Mouse (Mus musculus) intestine, embryonic 15.5 days (tissue): ENCODE measurements around the gene Mamdc4. TPM values are rescaled to one million over a fixed set of nuclear protein-coding genes. Genes with fewer than 3 reads are reported as not detected.

Source experiments
- ATAC-seq: fragments of 200-750 bp; cut with Nextera tagmentation; 2 replicates; pipeline ENCODE4 v1.8.0; 2017; ENCODE audit warnings: moderate TSS enrichment, moderate library complexity
- H3K27ac ChIP-seq: fragments of 300-500 bp; sonication (generic); 2 replicates; pipeline ENCODE4 v1.5.1; 2015; ENCODE audit warnings: mild to moderate bottlenecking, inconsistent platforms
- H3K27me3 ChIP-seq: fragments of 300-500 bp; sonication (generic); replicated peaks from 2 replicates; pipeline ENCODE4 v1.6.1; 2015; ENCODE audit warnings: inconsistent platforms
- H3K36me3 ChIP-seq: fragments of 300-500 bp; sonication (generic); 2 replicates; pipeline ENCODE4 v1.6.1; 2015; ENCODE audit warnings: inconsistent platforms
- H3K4me1 ChIP-seq: fragments of 300-500 bp; sonication (generic); replicated peaks from 2 replicates; pipeline ENCODE4 v1.6.1; 2015; ENCODE audit warnings: inconsistent platforms
- H3K4me2 ChIP-seq: fragments of 300-500 bp; sonication (generic); replicated peaks from 2 replicates; pipeline ENCODE4 v1.6.1; 2015; ENCODE audit warnings: mild to moderate bottlenecking, inconsistent platforms
- H3K4me3 ChIP-seq: fragments of 300-500 bp; sonication (generic); replicated peaks from 2 replicates; pipeline ENCODE4 v1.5.1; 2015; ENCODE audit warnings: inconsistent platforms
- H3K9ac ChIP-seq: fragments of 300-500 bp; sonication (generic); 2 replicates; pipeline ENCODE4 v1.6.1; 2015; ENCODE audit warnings: inconsistent platforms
- H3K9me3 ChIP-seq: fragments of 300-500 bp; sonication (generic); 2 replicates; pipeline ENCODE4 v1.6.1; 2016; ENCODE audit warnings: inconsistent platforms
- WGBS: fragments of 180-500 bp; shearing (Covaris S2); methylation state at CpG from one replicate; pipeline ENCODE4 v1.1.7; 2015; 5-methylcytosine and 5-hydroxymethylcytosine counted together
- polyA plus RNA-seq: library from polyadenylated mRNA; unstranded; fragments of >200 nt; fragmentation: Nextera tagmentation; extraction: Ambion mirVana; gene quantifications from 2 replicates; pipeline ENCODE4 v1.2.1, GENCODE M21; 2015

Mamdc4 gene
- polyA plus RNA-seq, 1 experiment from 2014 or later: 297 TPM

DNA sequence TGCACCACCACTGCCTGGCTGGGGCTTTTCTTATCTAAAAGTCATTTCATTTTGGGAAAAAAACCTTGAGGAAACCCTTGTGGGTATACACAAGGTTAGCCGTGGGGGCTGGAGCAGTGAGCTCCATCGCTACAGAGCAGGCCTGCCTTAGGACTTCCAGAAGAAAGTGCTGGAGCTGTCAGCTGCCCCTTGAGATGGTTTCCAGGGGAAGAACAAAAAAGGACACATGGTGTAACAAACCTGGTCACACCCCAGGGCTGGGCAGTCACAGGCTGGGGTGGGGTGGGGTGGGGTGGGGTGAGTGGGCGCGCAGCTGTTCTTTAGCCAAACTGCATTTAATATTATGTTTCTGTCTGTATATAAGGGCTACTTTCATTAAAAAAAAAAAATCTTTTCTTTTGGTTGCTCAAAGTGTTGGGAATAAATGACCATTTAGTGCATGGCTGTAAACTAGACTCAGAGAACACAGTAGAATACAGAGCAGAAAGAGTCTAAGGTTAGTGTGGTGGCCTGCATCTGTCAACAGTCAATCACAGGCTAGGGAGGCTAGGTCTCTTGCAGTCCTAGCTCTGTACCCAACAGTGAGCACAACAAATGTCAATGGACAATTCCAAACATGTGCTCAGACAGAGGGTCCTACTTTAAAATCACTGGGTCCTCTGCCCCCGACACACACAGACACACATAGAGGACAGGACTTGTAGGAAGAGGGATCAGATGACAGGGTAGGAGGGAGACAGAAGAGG, 22.3 kb upstream of the Mamdc4 start:
- peaks cover 67% of the 10 kb centered on the region for H3K36me3 ChIP-seq
- H3K4me1 ChIP-seq: no peaks in the 10 kb centered on the region
- H3K27me3 ChIP-seq: no peaks in the 10 kb centered on the region
- H3K27ac ChIP-seq: no peak overlapping the region
- no peak overlapping the region for H3K4me3 ChIP-seq
- no peaks in the 10 kb centered on the region for H3K9me3 ChIP-seq
- no peak overlapping the region for H3K9ac ChIP-seq
- H3K4me2 ChIP-seq: no peak overlapping the region
- ATAC-seq: no peak
- 89% methylated on average over 5 of the region's 5 CpGs for WGBS

DNA sequence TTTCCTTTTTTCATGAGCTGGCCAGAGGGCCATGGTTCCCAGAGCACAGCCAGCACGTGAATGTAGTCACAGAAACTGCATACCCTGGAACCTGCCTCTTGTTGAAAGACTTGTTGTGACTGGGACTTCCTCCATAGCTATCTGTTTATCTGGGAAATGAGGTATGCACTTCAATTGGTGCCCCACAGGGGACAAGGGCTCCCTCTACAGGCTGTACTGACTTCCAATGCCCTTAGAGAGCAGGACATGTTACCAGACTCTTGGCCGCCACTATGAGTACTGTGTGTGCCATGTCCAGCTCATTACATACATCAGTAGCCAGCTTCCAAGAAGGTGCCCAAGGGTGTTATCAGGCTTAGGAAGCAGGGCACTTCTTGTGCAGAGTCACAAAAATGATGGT, 17.2 kb upstream of the Mamdc4 start:
- H3K4me3 ChIP-seq: no peak overlapping the region
- no peaks in the 10 kb centered on the region for H3K4me1 ChIP-seq
- H3K9me3 ChIP-seq: no peaks in the 10 kb centered on the region
- peaks cover 50% of the 10 kb centered on the region for H3K36me3 ChIP-seq
- 82% methylated on average over 2 of the region's 2 CpGs for WGBS
- H3K27me3 ChIP-seq: no peaks in the 10 kb centered on the region
- H3K4me2 ChIP-seq: no peak overlapping the region
- ATAC-seq: peak; percentile 43; the same call in 1 of the 2 replicates
- no peak overlapping the region for H3K9ac ChIP-seq
- no peak overlapping the region for H3K27ac ChIP-seq

DNA sequence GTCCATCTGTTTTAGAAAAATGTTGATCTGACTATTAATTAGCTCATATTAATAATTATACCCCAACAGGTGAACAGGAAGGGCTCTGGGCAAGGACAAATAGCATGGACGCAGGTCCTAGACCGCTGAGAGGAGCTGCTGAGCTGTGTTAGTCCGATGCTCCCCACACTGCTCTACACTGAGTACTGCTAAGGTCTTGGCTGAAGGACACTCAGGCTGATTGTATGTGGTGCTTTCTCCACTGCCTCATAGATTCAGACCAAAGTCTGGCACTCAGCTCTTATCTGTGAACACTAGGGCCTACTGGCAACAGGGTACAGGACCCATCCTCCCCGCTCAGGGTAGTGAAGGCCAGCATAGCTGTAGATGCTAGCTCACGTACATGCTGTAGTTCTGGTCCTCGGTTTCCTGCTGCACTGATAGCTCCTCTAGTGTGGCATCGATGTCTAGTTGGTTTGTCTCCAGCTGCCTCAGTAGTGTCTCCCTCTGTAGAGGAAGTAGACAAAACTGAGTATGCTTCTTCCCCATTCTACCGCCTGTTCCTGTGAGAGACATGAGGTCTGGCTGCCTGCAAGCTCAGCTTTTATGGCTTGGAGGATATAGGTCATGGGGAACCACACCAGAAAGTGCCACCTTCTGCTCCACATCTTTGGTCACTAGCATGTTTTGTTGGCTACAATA, 13.7 kb upstream of the Mamdc4 start:
- Histone ChIP-seq H3K36me3 (peaks cover 40% of the 10 kb centered on the region), H3K9me3 (no peaks in the 10 kb centered on the region), H3K9ac (no peak overlapping the region), H3K4me3 (no peak overlapping the region), H3K4me1 (0 out of 2 replicates have a peak, but pooled peaks cover 2% of the 10 kb centered on the region), H3K4me2 (no peak overlapping the region), H3K27me3 (no peaks in the 10 kb centered on the region), H3K27ac (no peak overlapping the region)
- no peak for ATAC-seq
- WGBS: 93% methylated on average over 8 of the region's 8 CpGs

DNA sequence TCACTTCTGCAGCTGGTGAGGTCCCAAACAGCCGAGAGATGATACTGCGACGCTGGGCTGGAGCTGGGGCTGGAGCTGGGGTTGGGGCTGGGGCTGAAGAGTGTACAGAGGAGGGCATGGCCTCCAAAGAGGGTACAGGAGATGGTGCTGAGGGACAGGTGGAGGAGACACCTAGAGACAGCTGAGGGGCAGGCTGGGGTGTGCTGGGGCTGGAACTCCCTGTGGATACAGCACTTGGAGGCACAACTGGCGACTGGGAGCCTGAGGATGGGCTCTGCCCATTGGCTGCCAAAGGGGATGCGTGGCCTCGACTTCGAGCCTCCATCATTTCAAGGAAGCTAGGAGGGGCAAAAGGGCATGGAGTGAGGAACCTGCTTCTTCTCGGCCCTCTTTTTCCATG, 12.6 kb upstream of the Mamdc4 start:
- H3K4me2 ChIP-seq: no peak overlapping the region
- H3K27ac ChIP-seq: no peak overlapping the region
- H3K36me3 ChIP-seq: peaks cover 33% of the 10 kb centered on the region
- H3K9me3 ChIP-seq: no peaks in the 10 kb centered on the region
- no peak overlapping the region for H3K9ac ChIP-seq
- no peaks in the 10 kb centered on the region for H3K27me3 ChIP-seq
- H3K4me3 ChIP-seq: no peak overlapping the region
- WGBS: 93% methylated on average over 8 of the region's 8 CpGs
- peaks cover 11% of the 10 kb centered on the region for H3K4me1 ChIP-seq
- no peak for ATAC-seq

DNA sequence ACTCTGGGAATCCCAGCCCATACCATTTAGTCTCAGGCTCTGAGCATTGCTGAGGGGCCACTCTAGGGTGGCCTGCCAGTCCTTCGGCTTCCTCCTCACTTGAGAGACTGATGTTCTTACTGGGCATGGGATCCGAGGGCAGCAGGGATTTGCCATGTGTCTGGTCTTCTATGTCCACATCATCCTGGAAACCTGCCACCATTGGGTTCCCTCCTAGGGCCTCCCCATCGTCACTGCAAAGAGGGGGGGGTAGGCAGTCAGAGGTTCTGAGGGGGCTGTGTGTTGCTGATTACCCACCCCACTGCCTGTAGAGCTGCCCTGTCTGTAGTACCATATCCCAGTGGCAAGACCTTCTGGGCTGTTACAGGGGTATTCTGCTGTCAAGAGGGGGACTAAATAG, 11.0 kb upstream of the Mamdc4 start:
- Histone ChIP-seq H3K4me2 (no peak overlapping the region), H3K4me1 (peaks cover 25% of the 10 kb centered on the region), H3K36me3 (peaks cover 18% of the 10 kb centered on the region; the same call in 1 of the 2 replicates), H3K4me3 (no peak overlapping the region), H3K27me3 (peaks cover 5% of the 10 kb centered on the region), H3K9ac (no peak overlapping the region), H3K9me3 (no peaks in the 10 kb centered on the region), H3K27ac (no peak overlapping the region)
- 82% methylated on average over 3 of the region's 3 CpGs for WGBS
- ATAC-seq: no peak

DNA sequence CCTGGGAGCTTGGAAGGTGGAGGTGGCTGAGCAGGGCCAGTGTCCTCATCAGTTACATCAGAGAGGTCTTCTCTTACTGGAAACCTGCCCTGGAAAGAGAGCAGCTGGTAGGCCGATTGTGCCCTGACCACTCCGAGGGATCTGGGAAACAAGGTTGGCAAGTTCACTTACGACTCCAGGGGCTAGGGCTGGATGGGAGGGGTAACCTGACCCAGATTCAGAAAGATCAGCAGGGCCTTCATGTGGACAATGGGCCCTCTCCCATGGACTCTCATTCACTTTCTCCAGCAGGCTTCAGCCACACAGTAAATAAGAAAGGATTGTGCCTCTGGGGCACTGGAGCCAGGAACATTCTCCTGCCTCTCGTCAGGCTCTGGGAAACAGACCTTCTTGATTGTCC, 10.2 kb upstream of the Mamdc4 start:
- Histone ChIP-seq H3K4me1 (peaks cover 29% of the 10 kb centered on the region), H3K4me2 (no peak overlapping the region), H3K36me3 (peaks cover 14% of the 10 kb centered on the region; the same call in 1 of the 2 replicates), H3K9ac (no peak overlapping the region), H3K4me3 (no peak overlapping the region), H3K27me3 (peaks cover 13% of the 10 kb centered on the region), H3K27ac (no peak overlapping the region), H3K9me3 (no peaks in the 10 kb centered on the region)
- WGBS: 88% methylated on average over 4 of the region's 4 CpGs
- ATAC-seq: no peak

DNA sequence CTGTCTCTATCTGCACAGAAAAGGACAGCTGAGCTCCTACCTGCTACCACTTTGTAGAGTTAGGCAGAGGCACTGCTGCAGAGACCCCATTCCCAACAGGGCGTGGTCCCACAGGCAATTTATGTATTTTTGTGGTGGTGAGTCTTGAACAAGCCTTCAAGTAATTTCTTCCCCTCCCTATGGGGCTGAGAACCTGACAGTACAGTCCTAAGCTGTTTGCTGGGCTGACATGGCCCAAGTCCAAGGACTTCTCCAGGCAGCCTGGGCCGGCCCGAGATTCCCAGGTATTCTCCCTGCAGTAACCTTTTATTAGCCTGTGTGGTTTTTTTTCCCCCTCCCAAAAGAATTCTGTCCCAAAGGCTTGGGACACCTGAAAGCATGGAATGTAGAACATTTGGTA, 9.5 kb upstream of the Mamdc4 start:
- Histone ChIP-seq H3K9me3 (no peaks in the 10 kb centered on the region), H3K9ac (no peak overlapping the region), H3K36me3 (peaks cover 12% of the 10 kb centered on the region; the same call in 1 of the 2 replicates), H3K4me2 (no peak overlapping the region), H3K4me1 (peaks cover 36% of the 10 kb centered on the region), H3K4me3 (no peak overlapping the region), H3K27ac (no peak overlapping the region), H3K27me3 (peaks cover 20% of the 10 kb centered on the region)
- ATAC-seq: no peak
- 79% methylated on average over 3 of the region's 3 CpGs for WGBS

DNA sequence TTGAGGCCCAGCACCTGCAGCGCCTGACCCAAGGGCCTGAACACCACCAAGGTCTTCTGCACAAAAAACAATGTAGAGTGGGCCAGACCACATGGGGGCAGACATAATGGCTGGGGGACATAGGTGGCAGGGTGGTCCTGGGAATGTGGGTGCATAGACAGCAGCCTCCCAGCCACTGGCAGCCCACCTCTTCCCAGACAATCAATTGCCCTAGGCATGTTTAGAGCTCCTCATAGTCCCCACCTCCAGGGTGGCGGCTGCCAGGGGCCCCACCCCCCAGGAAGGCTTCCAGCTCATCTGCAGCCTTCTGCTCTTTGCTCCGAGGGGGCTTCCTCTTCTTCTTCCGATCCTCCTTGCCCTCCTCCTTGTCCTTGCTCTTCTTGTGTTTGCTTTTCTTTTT, 8.9 kb upstream of the Mamdc4 start:
- Histone ChIP-seq H3K4me3 (no peak overlapping the region), H3K27ac (no peak overlapping the region), H3K36me3 (peaks cover 12% of the 10 kb centered on the region; the same call in 1 of the 2 replicates), H3K9ac (no peak overlapping the region), H3K9me3 (no peaks in the 10 kb centered on the region), H3K27me3 (peaks cover 25% of the 10 kb centered on the region), H3K4me1 (peaks cover 42% of the 10 kb centered on the region), H3K4me2 (no peak overlapping the region)
- ATAC-seq: no peak
- WGBS: 52% methylated on average over 4 of the region's 4 CpGs

DNA sequence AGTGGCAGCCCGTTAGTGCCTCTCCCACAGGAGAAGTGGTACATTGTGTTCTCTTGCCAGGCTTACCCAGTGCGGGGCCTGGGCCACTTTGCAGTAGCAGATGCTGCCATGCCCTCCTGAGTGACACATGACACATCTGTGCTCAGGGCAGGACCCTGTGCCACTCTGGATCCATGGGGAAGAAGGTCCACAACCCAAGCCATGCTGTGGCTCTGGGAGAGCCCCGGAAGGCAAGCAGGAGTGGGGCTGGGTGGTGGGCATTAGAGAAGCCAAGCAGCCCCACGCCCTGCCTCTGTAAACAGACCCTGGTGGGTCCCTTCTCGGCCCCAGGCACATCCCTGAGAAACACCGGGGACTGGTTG, 8.5 kb upstream of the Mamdc4 start:
- no peak overlapping the region for H3K9ac ChIP-seq
- 70% methylated on average over 6 of the region's 6 CpGs for WGBS
- H3K4me1 ChIP-seq: peaks cover 47% of the 10 kb centered on the region
- H3K36me3 ChIP-seq: peaks cover 12% of the 10 kb centered on the region; the same call in 1 of the 2 replicates
- ATAC-seq: no peak
- peaks cover 30% of the 10 kb centered on the region for H3K27me3 ChIP-seq
- no peak overlapping the region for H3K27ac ChIP-seq
- H3K9me3 ChIP-seq: no peaks in the 10 kb centered on the region
- no peak overlapping the region for H3K4me2 ChIP-seq
- no peak overlapping the region for H3K4me3 ChIP-seq

DNA sequence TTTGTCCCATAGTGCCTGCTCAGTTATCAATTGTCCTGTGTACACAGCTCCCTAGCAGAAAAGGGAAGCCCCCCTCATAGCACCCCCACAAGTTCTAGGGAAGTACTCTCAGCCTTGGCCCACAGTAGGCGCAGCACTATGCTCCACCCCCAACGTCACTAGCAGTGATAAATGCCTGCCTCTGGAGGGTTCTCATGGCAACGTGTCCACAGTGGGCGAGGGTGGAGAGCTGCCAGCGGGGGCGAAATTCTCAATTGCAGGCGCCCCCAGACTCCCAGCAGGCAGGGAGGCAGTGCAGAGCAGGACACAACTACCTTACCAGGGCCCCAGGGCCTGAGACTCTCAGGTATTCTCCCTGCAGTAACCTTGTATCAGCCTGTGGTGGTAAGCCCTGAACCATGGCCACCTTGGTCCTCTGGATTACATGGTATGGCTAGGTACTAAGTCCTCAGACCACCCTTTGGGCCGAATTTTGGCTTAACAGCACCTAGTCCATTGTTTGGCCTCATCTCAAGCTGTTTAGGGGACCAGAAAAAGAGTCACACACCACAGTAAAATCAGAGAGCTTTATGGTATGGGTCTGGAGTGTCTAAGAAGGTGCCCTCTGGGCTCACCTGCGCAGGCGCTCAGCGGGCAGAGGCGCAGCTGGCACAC, 7.9 kb upstream of the Mamdc4 start:
- H3K4me3 ChIP-seq: no peak overlapping the region
- H3K4me1 ChIP-seq: peaks cover 52% of the 10 kb centered on the region
- no peak overlapping the region for H3K27ac ChIP-seq
- no peak for ATAC-seq
- 42% methylated on average over 12 of the region's 12 CpGs for WGBS
- H3K27me3 ChIP-seq: peaks cover 35% of the 10 kb centered on the region
- peak overlapping the region; percentile 82; the same call in 1 of the 2 replicates for H3K4me2 ChIP-seq
- H3K36me3 ChIP-seq: peaks cover 12% of the 10 kb centered on the region; the same call in 1 of the 2 replicates
- H3K9me3 ChIP-seq: no peaks in the 10 kb centered on the region
- H3K9ac ChIP-seq: no peak overlapping the region

DNA sequence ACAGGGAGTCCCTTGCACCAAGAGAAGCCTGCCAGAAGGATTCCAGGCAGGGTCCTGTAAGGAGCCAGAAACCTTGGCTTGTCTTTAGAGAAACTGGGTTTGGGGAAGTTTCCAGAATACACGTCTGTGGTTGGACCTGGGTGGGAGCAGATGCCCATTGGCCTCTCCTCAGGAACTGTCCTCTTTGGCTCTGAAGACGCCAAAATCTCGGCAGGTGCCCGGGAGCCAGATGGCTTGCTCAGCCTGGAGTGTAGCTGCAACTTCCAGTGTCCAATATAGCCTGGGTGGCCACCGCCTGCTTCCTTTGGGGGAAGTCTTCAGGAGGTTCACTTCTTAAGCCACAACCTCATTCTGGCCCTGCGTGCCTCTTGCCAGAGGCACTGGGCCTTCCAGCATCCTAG, 7.3 kb upstream of the Mamdc4 start:
- Histone ChIP-seq H3K4me2 (peak overlapping the region; percentile 82), H3K9me3 (no peaks in the 10 kb centered on the region), H3K9ac (no peak overlapping the region), H3K27me3 (peaks cover 42% of the 10 kb centered on the region), H3K27ac (no peak overlapping the region), H3K4me3 (no peak overlapping the region), H3K36me3 (peaks cover 7% of the 10 kb centered on the region; the same call in 1 of the 2 replicates), H3K4me1 (peaks cover 59% of the 10 kb centered on the region)
- no peak for ATAC-seq
- 22% methylated on average over 6 of the region's 6 CpGs for WGBS

DNA sequence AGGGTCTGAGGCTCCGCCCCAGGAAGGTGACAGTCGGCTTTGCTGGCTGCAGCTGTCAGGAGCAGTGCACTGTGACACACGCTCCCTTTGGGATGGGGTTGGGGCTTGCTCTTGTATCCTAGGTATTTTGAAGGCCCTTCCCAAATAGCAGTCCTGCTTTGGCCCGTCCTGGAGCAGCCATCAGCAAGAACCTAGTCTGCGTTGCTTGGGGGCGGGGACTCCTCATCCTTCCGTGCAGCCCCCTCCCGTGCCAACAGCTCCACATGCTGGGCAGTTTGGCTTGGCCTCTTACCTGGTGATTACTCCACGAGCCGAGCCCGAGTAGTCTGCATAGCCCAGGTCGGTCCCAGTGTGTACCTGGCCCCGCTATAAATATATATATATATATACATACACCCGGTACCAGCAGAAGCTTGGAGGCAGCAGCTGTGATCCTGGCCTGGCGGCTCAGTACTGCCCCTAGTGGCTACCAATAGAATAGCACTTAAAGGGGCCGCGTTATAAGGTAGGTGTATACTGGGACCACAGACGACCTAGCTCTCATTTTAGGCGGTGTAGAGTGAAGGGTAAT, 6.7 kb upstream of the Mamdc4 start, which contains the start of gene Ajm1:
TSS of gene Ajm1 (minus strand) at position 464 of the 571 bp plus-strand sequence.
- H3K4me2 ChIP-seq: peak within 1 kb of the TSS; percentile 82
- H3K9me3 ChIP-seq: no peaks in the 10 kb centered on the region
- ATAC-seq: peak; percentile 52
- H3K9ac ChIP-seq: peak within 1 kb of the TSS; percentile 18; the same call in 1 of the 2 replicates
- H3K27ac ChIP-seq: no peak within 1 kb of the TSS
- H3K36me3 ChIP-seq: peaks cover 2% of the 10 kb centered on the region; the same call in 1 of the 2 replicates
- peaks cover 47% of the 10 kb centered on the region for H3K27me3 ChIP-seq
- peaks cover 62% of the 10 kb centered on the region for H3K4me1 ChIP-seq
- H3K4me3 ChIP-seq: peak within 1 kb of the TSS; percentile 36
- 7% methylated on average over 19 of the region's 19 CpGs for WGBS
